Mouse (Mus musculus): ENCODE data around the gene Zfp799.

The Zfp799 gene

DNA sequence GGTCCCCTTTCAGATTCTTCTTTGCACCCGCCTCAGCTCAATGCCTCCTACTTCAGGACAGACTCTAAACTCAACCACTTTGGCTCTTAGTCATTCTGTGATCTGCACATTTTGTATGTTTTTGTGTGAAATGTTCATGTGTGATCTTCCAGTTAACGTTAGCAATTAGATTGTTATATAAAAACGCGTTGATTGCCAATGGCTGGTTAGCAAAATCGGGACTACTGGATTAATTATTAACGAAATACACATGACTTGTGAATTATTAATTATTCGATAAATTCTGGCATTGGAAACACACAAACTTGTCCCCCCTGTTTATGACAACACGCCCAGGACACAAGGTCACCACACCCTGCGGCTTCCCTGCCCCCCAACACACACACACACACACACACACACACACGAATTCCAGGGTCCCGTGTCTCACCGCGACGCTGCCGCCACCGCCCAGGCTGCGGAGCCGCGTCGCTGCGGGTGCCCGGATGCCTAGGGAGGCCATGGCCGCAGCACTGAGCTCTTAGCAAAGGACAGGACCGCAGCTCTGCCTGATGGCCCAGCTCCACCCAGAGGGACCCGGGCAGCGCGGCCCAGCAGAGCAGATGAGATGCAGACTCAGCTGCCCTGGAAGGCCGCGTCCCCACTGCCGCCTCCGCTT, 42.5 kb downstream of the Zfp799 start:
- peak in 1 of 2 experiments; percentile 49 for DNase-seq (ENCODE audit: low spot score in 2 of 2)

DNA sequence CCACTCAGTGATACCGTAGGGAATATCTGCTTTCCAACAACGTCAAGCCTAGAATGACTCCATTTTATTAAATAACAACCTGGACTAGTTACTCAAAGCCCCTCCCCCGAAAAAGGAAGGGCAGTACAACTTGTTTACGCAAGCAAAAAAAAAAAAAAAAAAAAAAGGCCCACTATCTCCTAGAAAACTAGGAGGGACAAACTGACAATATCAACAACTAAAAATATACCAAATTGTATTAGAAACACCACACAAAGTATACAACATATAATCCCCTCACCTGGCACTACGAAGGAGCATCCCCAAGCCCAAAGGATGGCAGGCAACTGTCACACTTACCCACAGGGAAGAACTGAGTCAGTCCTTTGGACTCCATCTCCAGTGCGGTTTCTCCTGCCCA, 43.1 kb downstream of the Zfp799 start:
- no peak for DNase-seq (ENCODE audit: low spot score in 2 of 2)

DNA sequence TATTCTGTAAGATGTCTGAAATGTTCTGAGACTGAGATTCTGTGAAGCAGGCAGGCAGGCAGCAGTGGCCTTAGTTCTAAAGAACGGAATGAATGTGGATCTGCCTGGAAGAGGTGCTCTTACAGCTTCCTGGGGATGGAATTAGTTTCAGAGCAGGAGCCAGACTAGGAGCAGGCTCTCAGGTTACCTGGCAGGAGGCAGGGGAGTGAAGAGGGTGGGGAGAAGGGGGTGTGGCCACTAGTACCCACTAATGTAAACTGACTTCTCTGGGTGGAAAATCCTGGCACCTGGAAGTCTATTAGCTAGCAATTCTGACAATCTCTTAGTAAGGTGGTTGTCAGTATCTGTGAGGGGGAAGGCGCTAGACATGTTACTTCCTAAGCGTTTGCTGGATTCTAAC, 44.4 kb downstream of the Zfp799 start:
- no peak for DNase-seq (ENCODE audit: low spot score in 2 of 2)

DNA sequence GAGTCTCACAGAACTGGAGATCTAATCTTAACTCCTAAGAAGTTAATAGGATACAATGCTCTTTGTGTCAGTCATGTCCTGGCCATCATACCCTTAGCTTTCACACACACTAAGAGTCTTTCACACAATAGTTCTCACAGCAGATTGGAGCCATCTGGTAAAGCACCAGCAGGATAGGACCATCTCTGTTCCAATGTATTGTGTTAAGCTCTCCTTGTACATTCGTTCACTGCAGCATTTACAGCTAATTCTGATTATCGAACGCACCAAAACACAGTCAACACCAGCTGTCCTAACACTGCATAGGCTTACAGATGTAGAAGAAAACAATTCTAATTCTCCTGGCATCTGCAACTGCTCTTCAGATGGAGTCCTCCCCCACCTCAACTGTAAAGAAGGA, 52.5 kb downstream of the Zfp799 start:
- no peak for DNase-seq (ENCODE audit: low spot score in 2 of 2)

DNA sequence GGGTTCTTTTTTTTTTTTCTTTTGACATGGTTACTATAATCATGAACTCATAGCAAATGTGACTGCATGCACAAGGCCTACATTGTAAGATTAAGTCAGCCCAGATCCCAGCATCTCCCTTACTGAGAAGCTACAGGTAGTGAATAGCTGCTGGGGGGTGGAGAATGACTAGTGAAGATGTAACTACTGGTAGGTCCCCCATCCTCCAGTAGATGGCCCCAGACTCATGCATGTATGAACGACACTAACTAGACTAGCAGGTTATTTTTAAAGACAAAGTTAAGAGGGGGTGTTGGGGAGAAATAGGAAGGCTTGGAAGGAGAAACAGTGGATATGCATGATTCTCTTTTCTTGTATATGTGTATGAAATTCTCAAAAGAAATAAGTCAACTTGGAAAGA, 58.8 kb downstream of the Zfp799 start:
- no peak for DNase-seq (ENCODE audit: low spot score in 2 of 2)

DNA sequence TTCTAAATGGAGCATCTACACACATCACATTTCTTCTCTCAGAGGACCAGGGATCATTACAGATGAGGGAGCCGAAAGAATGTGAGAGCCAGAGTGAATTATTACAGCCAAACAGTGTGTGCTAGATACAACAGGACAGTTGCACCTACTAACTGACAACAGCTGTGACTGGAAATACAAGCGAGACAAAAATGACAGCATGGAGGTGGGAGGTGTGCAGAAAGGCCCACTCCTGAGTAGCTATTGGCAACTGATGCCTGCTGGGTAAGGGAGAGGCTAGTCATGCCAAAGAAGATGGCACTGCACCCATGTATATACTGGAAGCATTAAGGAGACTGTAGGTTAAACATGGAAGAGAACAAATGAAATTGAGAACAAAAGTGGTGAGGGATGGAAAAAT, 63.6 kb downstream of the Zfp799 start:
- no peak for DNase-seq (ENCODE audit: low spot score in 2 of 2)

Measured in spleen, postnatal 14 days (tissue).